Mouse (Mus musculus) ES-E14 (cell line): Measurements from ENCODE around the gene Selenoo.

Source experiments
- CHD2 ChIP-seq: IDR thresholded peaks from 2 replicates; pipeline ENCODE4 v1.6.1; 2014; ENCODE audit warnings: mild to moderate bottlenecking, low read depth, low read length, inconsistent platforms
- MAFK ChIP-seq: IDR thresholded peaks from 2 replicates; pipeline ENCODE4 v1.6.1; 2014; ENCODE audit warnings: mild to moderate bottlenecking, low read depth, low read length, inconsistent platforms; ENCODE audit not compliant: insufficient read depth
- ZC3H11A ChIP-seq: IDR thresholded peaks from 2 replicates; pipeline ENCODE4 v1.6.1; 2012; ENCODE audit warnings: low read depth, mild to moderate bottlenecking, inconsistent platforms, low read length, borderline replicate concordance
- ZNF384 ChIP-seq: IDR thresholded peaks from 2 replicates; pipeline ENCODE4 v1.6.1; 2012; ENCODE audit warnings: low read depth, low read length, inconsistent platforms

- TF ChIP-seq MAFK (no peak), CHD2 (no peak), ZC3H11A (no peak), ZNF384 (no peak)
These were observed 59.8 kb downstream of the Selenoo start for GRCm38 (mm10) chr15:89148496-89149270.
